Mouse (Mus musculus) kidney, adult 10 weeks (tissue): ENCODE results near the gene Prdm11. TPM values are rescaled to one million over a fixed set of nuclear protein-coding genes. Genes with fewer than 3 reads are reported as not detected.

ENCODE experiments used
- polyA plus RNA-seq: library from polyadenylated mRNA; stranded (reverse); fragments of 350-450 nt; fragmentation: Illumina TruSeq; extraction: RNeasy Lipid Tissue Mini Kit (QIAGEN cat#74804); gene quantifications from one replicate; pipeline ENCODE4 v1.2.3, GENCODE M21; 2014; ENCODE audit warnings: low read depth, low replicate concordance

Prdm11 gene
- polyA plus RNA-seq, result 0.93 TPM

DNA sequence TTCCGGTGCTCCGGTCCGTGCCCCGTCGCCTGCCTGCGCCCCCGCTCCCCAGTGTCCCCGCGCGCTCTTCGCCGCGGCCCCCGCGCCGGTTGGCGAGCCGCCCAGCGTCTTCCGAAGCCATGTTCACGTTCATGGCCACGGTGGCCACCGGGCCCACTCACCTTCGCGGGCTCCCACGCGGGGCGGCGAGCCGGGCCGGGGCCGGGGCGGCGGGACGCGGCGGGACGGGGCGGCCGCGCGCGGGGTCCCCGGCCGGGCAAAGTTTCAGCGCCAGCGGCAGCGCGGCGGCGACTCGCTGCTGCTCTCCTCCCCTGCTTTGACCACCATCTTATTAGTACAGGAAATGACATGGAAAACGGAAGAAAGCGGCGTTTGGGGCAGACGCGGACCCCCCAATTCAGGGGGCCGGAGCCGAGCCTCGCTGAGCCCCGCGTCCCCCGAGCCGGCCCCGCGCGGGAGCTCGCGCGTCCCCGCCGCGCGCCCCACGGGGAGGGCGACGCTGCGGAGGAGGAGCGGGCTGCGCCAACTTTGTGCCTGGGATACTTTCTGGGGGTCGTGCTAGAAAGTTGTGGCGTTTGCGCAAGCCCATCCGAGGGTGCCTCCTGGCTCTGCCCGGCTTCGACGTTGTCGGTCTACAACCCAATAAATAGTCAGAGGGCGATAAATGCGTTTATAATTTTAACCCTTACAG is at the start of gene Prdm11:
TSS of gene Prdm11 (minus strand) at position 350 of the 691 bp plus-strand sequence.

Other genes with a start within 250 kb of the Prdm11 start
- gene Syt13, start 131.1 kb downstream of the Prdm11 start, polyA plus RNA-seq, result 0.89 TPM
- 0.40 TPM for gene Trp53i11, start 141.4 kb upstream of the Prdm11 start, polyA plus RNA-seq